Mouse (Mus musculus) cerebellum, adult 9-11 months (tissue): ENCODE results near the gene Rbm3.
A peak's percentile ranks its signal among the peaks of the same experiment; 100 is the strongest.
"Not testable (repeated sequence)": the region's sequence is repeated elsewhere in the genome, so short reads cannot be mapped to it uniquely, and the experiment has no call there.

Source experiments
- DNase-seq: peaks from one replicate; pipeline ENCODE4 v3.0.0; 2022

Rbm3 gene

GRCm38 (mm10) chrX:8125235-8125634 lies 20.4 kb downstream of the Rbm3 start:
- DNase-seq = no peak

GRCm38 (mm10) chrX:8123821-8124470 lies 21.7 kb downstream of the Rbm3 start:
- peak; percentile 77 for DNase-seq

DNA sequence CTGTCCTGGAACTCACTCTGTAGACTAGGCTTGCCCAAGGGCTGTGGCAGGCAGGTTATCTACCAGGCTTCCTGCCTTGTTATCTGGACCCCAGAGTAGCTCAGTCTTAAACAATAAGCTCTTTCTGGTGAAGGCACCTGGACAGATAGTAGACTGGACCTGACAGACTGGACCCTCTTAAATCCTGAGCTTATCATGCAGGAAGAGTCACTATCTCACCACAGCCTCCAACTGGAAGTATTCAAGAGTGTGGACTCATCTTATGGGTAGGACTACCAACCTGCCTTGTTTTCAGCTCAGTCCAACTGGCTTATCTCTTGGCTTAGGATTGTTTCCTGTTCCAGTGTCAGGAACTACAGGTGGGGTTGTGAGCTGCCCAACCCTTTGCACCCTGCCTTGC lies 28.4 kb downstream of the Rbm3 start:
- no peak for DNase-seq

DNA sequence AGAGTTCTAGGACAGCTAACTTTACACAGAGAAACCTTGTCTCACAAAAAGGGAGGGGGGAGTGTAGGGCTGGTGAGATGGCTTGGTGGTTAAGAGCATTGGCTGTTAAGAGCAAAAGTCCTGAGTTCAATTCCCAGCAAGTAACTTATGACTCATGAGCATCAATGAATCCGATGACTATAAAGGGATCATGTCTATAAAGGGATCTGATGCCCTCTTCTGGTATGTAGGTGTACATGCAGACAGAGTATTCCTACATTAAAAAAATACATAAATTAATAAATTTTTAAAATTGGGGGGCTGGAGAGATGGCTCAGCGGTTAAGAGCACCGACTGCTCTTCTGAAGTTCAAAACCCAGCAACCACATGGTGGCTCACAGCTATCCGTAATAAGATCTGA lies 30.4 kb downstream of the Rbm3 start:
- no peak for DNase-seq

DNA sequence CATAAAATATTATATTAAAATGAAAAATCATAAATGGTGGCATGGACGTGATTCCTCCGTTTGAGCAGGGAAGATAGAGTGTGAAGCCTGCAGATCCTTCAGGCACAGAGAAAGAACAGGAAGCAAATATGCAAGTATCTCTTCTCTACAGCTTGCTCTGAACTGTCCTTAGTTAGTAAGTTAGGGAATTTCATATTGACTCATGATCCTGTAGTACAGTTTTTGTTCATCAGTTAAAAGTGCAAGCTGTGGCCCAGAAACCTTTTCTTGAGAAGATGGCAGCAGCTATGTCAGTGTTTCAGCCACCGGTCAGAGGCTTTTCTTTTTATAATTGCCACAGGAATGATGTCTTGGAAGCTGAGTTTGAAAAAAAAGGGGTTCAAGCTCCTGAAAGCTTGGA lies 40.7 kb downstream of the Rbm3 start:
- DNase-seq = no peak

- DNase-seq = no peak
Measured at GRCm38 (mm10) chrX:8102213-8102668, 43.4 kb downstream of the Rbm3 start.

DNA sequence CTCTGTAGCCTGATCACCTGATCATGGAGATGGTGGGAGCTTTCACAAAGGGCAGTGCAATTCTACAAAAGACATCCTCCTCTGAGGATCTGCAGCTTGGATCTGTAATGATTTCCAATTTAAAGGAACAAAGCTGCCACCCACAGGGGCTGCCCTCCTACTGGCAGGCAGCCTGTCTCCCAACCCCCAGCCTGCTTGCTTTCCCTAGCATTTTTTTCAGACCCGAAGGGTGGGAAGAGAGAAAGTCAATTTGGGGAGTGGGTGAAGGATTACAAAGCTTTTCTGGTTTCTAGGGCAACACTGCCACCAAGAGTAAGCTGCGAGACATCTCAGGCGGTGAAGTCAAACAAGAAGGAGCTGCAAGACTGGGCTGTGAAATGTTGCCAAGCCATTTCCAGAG lies 44.7 kb downstream of the Rbm3 start:
- no peak for DNase-seq

- DNase-seq = no peak
Measured at GRCm38 (mm10) chrX:8099435-8099834, 46.2 kb downstream of the Rbm3 start.

- peak; percentile 99 for DNase-seq
Measured at GRCm38 (mm10) chrX:8096787-8097242, 48.9 kb downstream of the Rbm3 start.

- DNase-seq = peak; percentile 90
Measured at GRCm38 (mm10) chrX:8096068-8096786, 49.5 kb downstream of the Rbm3 start.

- DNase-seq = peak; percentile 47
Measured at GRCm38 (mm10) chrX:8095546-8095945, 50.1 kb downstream of the Rbm3 start.

DNA sequence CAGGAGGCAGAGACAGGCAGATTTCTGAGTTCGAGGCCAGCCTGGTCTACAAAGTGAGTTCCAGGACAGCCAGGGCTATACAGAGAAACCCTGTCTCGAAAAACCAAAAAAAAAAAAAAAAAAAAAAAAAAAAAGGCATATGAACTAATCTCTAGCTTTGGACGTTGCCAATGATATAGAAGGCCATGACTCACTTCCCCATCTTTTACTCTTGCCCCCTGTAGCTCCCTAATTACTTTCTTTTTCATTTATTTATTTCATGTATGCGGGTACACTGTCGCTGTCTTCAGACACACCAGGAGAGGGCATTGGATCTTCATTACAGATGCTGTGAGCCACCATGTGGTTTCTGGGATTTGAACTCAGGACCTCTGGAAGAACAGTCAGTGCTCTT lies 54.7 kb downstream of the Rbm3 start:
- not testable (repeated sequence) for DNase-seq

DNA sequence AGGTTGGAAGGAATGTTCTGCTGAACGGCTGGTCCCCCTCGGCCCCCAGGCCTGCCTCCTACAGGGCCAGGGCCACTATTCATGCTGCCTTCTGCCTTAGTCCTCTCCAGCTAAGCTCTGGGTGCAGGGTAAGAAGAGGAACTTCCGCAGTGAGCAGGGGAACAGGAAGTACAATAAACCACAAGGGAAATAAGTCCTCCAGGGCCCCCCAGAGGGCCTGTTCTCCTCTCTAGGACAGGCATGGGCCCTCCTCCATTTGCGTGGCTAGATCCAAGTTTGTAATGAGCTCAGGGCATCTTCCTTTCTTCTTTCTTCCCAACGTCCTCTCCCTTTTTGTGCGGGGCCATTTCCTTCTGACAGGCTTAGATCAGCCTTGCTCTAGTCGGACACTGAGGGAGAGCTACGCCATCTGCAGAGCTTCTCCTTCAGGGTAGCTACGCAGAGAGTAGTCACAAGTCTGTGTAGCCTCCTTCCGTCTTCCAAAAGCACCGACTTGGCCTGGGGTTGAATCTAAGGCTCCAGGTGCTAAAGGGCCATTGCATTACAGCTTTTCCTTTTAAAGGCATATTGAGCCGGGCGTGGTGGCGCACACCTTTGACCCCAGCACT lies 55.2 kb downstream of the Rbm3 start, which contains the start of gene Was:
TSS of gene Was (minus strand) at position 153 of the 608 bp plus-strand sequence.
- no peak for DNase-seq

- no peak for DNase-seq
Measured at GRCm38 (mm10) chrX:8089746-8090145, 55.9 kb downstream of the Rbm3 start.
